13 mouse cellular contexts compared by ENCODE assay signal in genomic region chr19:26643011-26643410, GRCm38 (mm10). TPM values are rescaled to one million over a fixed set of nuclear protein-coding genes. Genes with fewer than 3 reads are reported as not detected.
DNase-seq lines count a peak whose midpoint lies in the region; ATAC-seq and TF ChIP-seq lines count a peak whose summit lies in the region.
"Had no signal": no experiment of that assay in that cellular context is flagged by ENCODE, and none has a peak within 500 bp of the region (broad histone marks: within the 10 kb centered on the region; RNA-seq: fewer than 3 reads in every experiment).

No protein-coding gene starts in this region.

- no peaks in the 10 kb centered on the region for H3K27me3 ChIP-seq in heart, embryonic 11.5 days (ENCODE audit: control insufficient read depth, insufficient read depth, low read length)
- no peaks in the 10 kb centered on the region for H3K27me3 ChIP-seq in intestine, postnatal 0 days (replicated peaks; ENCODE audit: control insufficient read depth, insufficient read depth, low read length)
- H3K27me3 ChIP-seq: hindbrain, embryonic 13.5 days; lung, embryonic 15.5 days had no signal

- H3K4me2 ChIP-seq in heart, embryonic 11.5 days: no peak overlapping the region
- H3K4me2 ChIP-seq in intestine, postnatal 0 days (replicated peaks; ENCODE audit: low read depth): no peak overlapping the region
- H3K4me2 ChIP-seq: hindbrain, embryonic 13.5 days; lung, embryonic 15.5 days had no signal

- peak; percentile 65 for DNase-seq in heart, adult 18-20 months
- peak; percentile 8 for DNase-seq in MEL-GATA-1-ER (ENCODE audit: extremely low read depth, low read depth)
- DNase-seq in cerebellum, adult 8-10 months: peak; percentile 81
- DNase-seq in lung, postnatal 10 days: peak; percentile 29
- DNase-seq in kidney, postnatal 25 days: no peak
- DNase-seq in right cerebral cortex, postnatal 14 days: no peak
- DNase-seq: kidney, postnatal 4 days; thymus, postnatal 14 days had no signal

- WGBS in heart, embryonic 11.5 days (ENCODE audit: insufficient replicate concordance): 61% methylated on average over 4 of the region's 4 CpGs
- 74% methylated on average over 4 of the region's 4 CpGs for WGBS in intestine, postnatal 0 days

- no peak overlapping the region for H3K9ac ChIP-seq in heart, embryonic 11.5 days (ENCODE audit: low read depth, low read length)
- no peak overlapping the region for H3K9ac ChIP-seq in intestine, postnatal 0 days (ENCODE audit: low read depth, low read length)
- H3K9ac ChIP-seq: hindbrain, embryonic 13.5 days; lung, embryonic 15.5 days had no signal

- H3K4me3 ChIP-seq in heart, embryonic 11.5 days (ENCODE audit: low read depth, low read length): no peak overlapping the region
- H3K4me3 ChIP-seq in intestine, postnatal 0 days (ENCODE audit: low read depth, low read length): no peak overlapping the region
- H3K4me3 ChIP-seq: hindbrain, embryonic 13.5 days; limb, embryonic 10.5 days; lung, embryonic 15.5 days had no signal

- no peak for TF ChIP-seq CTCF in intestine, postnatal 0 days (IDR thresholded peaks at IDR 0.05; ENCODE audit: low read depth)

- H3K27ac ChIP-seq in heart, embryonic 11.5 days (ENCODE audit: low read depth, low read length): no peak overlapping the region
- no peak overlapping the region for H3K27ac ChIP-seq in intestine, postnatal 0 days (ENCODE audit: low read depth, low read length)
- H3K27ac ChIP-seq: hindbrain, embryonic 13.5 days; limb, embryonic 10.5 days; lung, embryonic 15.5 days had no signal

- no peaks in the 10 kb centered on the region for H3K9me3 ChIP-seq in heart, embryonic 11.5 days (replicated peaks; ENCODE audit: control insufficient read depth, low read length)
- H3K9me3 ChIP-seq in intestine, postnatal 0 days (ENCODE audit: control insufficient read depth): no peaks in the 10 kb centered on the region
- H3K9me3 ChIP-seq: hindbrain, embryonic 13.5 days; limb, embryonic 10.5 days; lung, embryonic 15.5 days had no signal

- no peak for ATAC-seq in heart, embryonic 11.5 days (replicated peaks; ENCODE audit: insufficient number of reproducible peaks, low FRiP score, low TSS enrichment)
- ATAC-seq in intestine, postnatal 0 days: no peak

- no peaks in the 10 kb centered on the region for H3K4me1 ChIP-seq in heart, embryonic 11.5 days (ENCODE audit: control insufficient read depth, insufficient read depth, low read length)
- H3K4me1 ChIP-seq in intestine, postnatal 0 days (replicated peaks; ENCODE audit: control insufficient read depth, insufficient read depth, low read length): no peaks in the 10 kb centered on the region
- H3K4me1 ChIP-seq: hindbrain, embryonic 13.5 days; limb, embryonic 10.5 days; lung, embryonic 15.5 days had no signal

- H3K36me3 ChIP-seq in heart, embryonic 11.5 days (ENCODE audit: control insufficient read depth, insufficient read depth, low read length): no peaks in the 10 kb centered on the region
- H3K36me3 ChIP-seq in intestine, postnatal 0 days (ENCODE audit: control insufficient read depth, insufficient read depth): peaks cover 35% of the 10 kb centered on the region

RNA-seq across cellular contexts. Expression of gene Smarca2, which starts 38.2 kb away (rescaled TPM):
- 10 to 100 TPM; 68.5 to 70.4 TPM for total RNA-seq in heart, adult 18-20 months (2021)
- polyA plus RNA-seq in heart, embryonic 11.5 days (2014; fragmentation: Nextera tagmentation; extraction: Ambion mirVana): 26.6 and 31.4 TPM in 2 replicates
- 18.1 and 21.0 TPM in 2 replicates for polyA plus RNA-seq in intestine, postnatal 0 days (2015; fragmentation: Nextera tagmentation; extraction: Ambion mirVana)

Comparison
In these comparisons a context has a peak if more than half of its experiments do, and no peak if none do; other contexts are left out.
1. DNase-seq: peak in heart, adult 18-20 months (2 of 2), MEL-GATA-1-ER (single experiment), cerebellum, adult 8-10 months (single experiment) and lung, postnatal 10 days (single experiment); none in kidney, postnatal 25 days (0 of 2) and right cerebral cortex, postnatal 14 days (single experiment).